In the genomic region with DNA sequence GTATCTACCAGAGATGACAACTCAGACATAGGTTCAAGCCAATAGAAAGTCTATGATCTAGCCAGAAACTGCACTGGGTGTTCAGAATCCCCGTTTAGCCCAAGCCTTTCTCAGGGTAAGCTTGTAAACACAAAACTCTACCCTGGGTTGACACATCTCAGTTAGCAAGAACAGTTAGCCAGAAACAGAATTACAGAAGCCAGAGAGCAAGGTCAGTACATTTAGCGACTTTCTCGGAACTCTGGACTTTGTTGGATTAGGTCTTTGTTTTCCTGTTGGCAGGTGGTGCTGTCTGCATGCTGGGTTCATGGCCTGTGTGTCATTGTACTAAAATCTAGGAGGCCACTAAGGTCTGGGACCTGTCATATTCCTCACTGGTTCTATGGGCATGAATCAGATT, we compare ENCODE assay signal across 16 mouse cellular contexts.
"Had no signal": no experiment of that assay in that cellular context is flagged by ENCODE, and none has a peak within 500 bp of the region (broad histone marks: within the 10 kb centered on the region; RNA-seq: fewer than 3 reads in every experiment).

No protein-coding gene starts in this region.

- H3K4me2 ChIP-seq: limb, embryonic 15.5 days; liver, embryonic 15.5 days; lung, embryonic 14.5 days; midbrain, embryonic 12.5 days; neural tube, embryonic 13.5 days had no signal

- H3K4me1 ChIP-seq: limb, embryonic 15.5 days; liver, embryonic 15.5 days; midbrain, embryonic 12.5 days; neural tube, embryonic 13.5 days had no signal

- H3K9me3 ChIP-seq: limb, embryonic 15.5 days; liver, embryonic 15.5 days; midbrain, embryonic 12.5 days; neural tube, embryonic 13.5 days had no signal

- H3K27me3 ChIP-seq: limb, embryonic 15.5 days; liver, embryonic 15.5 days; midbrain, embryonic 12.5 days; neural tube, embryonic 13.5 days had no signal

- H3K27ac ChIP-seq: limb, embryonic 15.5 days; liver, embryonic 15.5 days; midbrain, embryonic 12.5 days; neural tube, embryonic 13.5 days had no signal

- DNase-seq: kidney, postnatal 10 days; layer of hippocampus, adult 9-11 months; layer of hippocampus, postnatal 36 days; lung, embryonic 14.5 days; lung, postnatal 14 days; retina, postnatal 1 day; right cerebral cortex, postnatal 4 days; spleen, adult 18-20 months; thymus, adult 18-20 months; thymus, postnatal 14 days had no signal

- H3K4me3 ChIP-seq: limb, embryonic 15.5 days; liver, embryonic 15.5 days; midbrain, embryonic 12.5 days; neural tube, embryonic 13.5 days had no signal

- ATAC-seq: intestine, embryonic 16.5 days; midbrain, embryonic 16.5 days had no signal

- H3K9ac ChIP-seq: limb, embryonic 15.5 days; liver, embryonic 15.5 days; lung, embryonic 14.5 days; midbrain, embryonic 12.5 days; neural tube, embryonic 13.5 days had no signal

- H3K36me3 ChIP-seq: limb, embryonic 15.5 days; liver, embryonic 15.5 days; midbrain, embryonic 12.5 days; neural tube, embryonic 13.5 days had no signal
